Mouse (Mus musculus): ENCODE measurements around the gene Rin2. TPM values are rescaled to one million over a fixed set of nuclear protein-coding genes. Genes with fewer than 3 reads are reported as not detected.

The Rin2 gene
- polyA plus RNA-seq, 1 experiment: 9.3 TPM

DNA sequence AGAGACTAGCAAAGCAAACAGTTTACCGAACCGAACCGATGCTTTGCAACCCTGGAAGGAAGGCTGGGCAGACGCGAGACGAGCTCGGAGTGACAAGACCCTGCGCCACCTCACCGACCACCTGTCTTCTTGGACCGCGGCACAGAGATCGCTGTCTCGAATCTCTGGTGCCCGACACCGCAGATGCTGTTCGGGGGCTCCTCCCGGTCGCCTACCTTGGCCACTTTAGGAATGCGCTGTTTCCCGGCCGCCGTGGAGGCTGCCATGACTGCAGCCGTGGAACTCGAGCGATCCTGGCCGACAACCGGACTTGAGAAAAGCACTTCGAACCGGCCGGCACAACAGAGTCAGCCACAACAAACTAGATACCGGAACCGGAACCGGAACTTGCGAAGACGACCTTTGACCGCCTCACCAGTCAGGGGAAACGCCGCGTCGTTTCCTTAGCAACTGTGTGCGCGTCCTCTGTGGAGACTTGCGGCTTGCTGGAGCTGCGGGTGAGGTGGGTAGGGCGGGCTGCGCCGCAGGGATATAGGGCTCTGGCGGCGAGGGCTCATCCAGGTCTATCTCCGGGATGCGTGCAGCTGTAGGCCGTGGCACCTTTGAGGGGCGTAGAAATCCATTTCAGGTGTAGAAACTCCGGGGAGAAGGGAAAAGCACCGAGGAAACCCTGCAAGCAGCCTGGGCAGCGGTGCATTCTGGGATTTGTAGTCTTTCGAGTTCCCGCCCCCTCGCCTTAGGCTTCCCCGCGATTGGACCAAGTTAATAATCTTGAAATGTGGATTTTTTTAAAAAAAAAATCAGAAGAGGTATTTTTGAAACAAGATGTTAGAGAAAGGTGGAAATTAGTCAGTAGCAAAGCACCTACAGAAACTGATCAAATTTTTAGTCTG is 259.6 kb downstream of the Rin2 start, which contains the start of the genes Cfap61 and Crnkl1:
Gene Cfap61, plus strand, starts transcription at position 446 of the 893 bp plus-strand sequence.
Gene Crnkl1, minus strand, starts transcription at position 676 of the 893 bp plus-strand sequence.
- Histone ChIP-seq H3K4me3 (ENCODE audit: insufficient read depth, poor library complexity, severe bottlenecking) (peak within 1 kb of the TSS; percentile 84), H3K36me3 (ENCODE audit: control insufficient read depth, insufficient read depth) (peaks cover 19% of the 10 kb centered on the region), H3K79me2 (ENCODE audit: control insufficient read depth, insufficient read depth) (peaks cover 11% of the 10 kb centered on the region), H3K79me3 (ENCODE audit: low read depth) (peaks cover 2% of the 10 kb centered on the region), H3K27me3 (ENCODE audit: control insufficient read depth, insufficient read depth, insufficient read length) (no peaks in the 10 kb centered on the region), H3ac (ENCODE audit: control insufficient read depth, insufficient read length, low read depth) (peak within 1 kb of the TSS; percentile 66)
- TF ChIP-seq MAX (IDR thresholded peaks at IDR 0.05) (peak; percentile 51), USF1 (IDR thresholded peaks at IDR 0.05; ENCODE audit: low read depth) (no peak), MYOD1 (IDR thresholded peaks at IDR 0.05; ENCODE audit: control insufficient read depth, insufficient read length, low read depth) (no peak)

DNA sequence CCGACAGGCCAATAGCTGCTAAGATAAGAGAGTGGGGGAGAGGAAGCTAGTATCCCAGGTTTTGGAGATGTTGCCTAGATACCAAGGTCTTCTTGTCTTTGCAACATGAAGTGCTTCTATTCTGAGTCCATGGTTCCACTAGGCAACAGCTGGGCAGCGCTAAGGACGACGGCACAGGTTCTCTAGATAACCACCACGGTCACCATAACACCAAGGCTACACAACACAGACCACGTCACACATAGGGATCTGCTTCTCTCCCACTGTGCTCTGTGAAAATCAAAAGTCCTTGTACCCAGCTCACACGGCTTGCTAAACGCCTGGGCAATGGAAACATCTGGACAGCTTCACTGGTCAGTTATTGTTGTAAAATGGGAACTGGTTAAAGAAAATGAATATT is 262.0 kb downstream of the Rin2 start:
- no peaks in the 10 kb centered on the region for H3K36me3 ChIP-seq (ENCODE audit: control insufficient read depth, insufficient read depth)
- peaks cover 2% of the 10 kb centered on the region for H3K79me3 ChIP-seq (ENCODE audit: low read depth)
- no peak overlapping the region for H3K4me3 ChIP-seq (ENCODE audit: insufficient read depth, poor library complexity, severe bottlenecking)
- no peak for TF ChIP-seq USF1 (IDR thresholded peaks at IDR 0.05; ENCODE audit: low read depth)
- no peak for TF ChIP-seq MYOG (IDR thresholded peaks at IDR 0.05; ENCODE audit: control insufficient read depth, extremely low read depth, insufficient read length)
- no peak for TF ChIP-seq MYOD1 (IDR thresholded peaks at IDR 0.05; ENCODE audit: control insufficient read depth, insufficient read length, low read depth)
- no peak for TF ChIP-seq FOSL1 (IDR thresholded peaks at IDR 0.05; ENCODE audit: insufficient read depth, low read length, poor library complexity, severe bottlenecking)
- no peak for TF ChIP-seq CTCF (IDR thresholded peaks at IDR 0.05; ENCODE audit: control insufficient read depth, insufficient read depth, insufficient read length)
- TF ChIP-seq CEBPB (IDR thresholded peaks at IDR 0.05; ENCODE audit: low read depth): no peak
- no peak for TF ChIP-seq MAX (IDR thresholded peaks at IDR 0.05)
- peaks cover 11% of the 10 kb centered on the region for H3K79me2 ChIP-seq (ENCODE audit: control insufficient read depth, insufficient read depth)
- H3K27me3 ChIP-seq (ENCODE audit: control insufficient read depth, insufficient read depth, insufficient read length): no peaks in the 10 kb centered on the region
- no peak overlapping the region for H3ac ChIP-seq (ENCODE audit: control insufficient read depth, insufficient read length, low read depth)

Small RNAs within 50 kb of the gene (microRNA-seq; reads per million reads assigned to microRNA genes)
- gene Gm25026 (ENCODE audit: borderline microRNAs expressed): not detected

Other genes starting within 250 kb of the Rin2 start
- 61.3 TPM for gene Naa20, start 226.9 kb downstream of the Rin2 start, polyA plus RNA-seq (2012; fragmentation: generic; extraction: Trizol)